Mouse (Mus musculus) MEL (cell line): ENCODE measurements at regions not wholly inside any gene's neighbourhood (a gene's known extent, or its start where the extent isn't known, plus 50 kb on each side); places are given as distances from the start of the nearest gene placed in this dataset.

ENCODE experiments used
- CHD1 ChIP-seq: IDR thresholded peaks from 2 replicates; pipeline ENCODE4 v1.6.1; 2012; ENCODE audit warnings: low read depth, mild to moderate bottlenecking, inconsistent platforms, low read length, improper control_type of control experiment
- CTCF ChIP-seq, 3 experiments: IDR thresholded peaks in 2 of 3; conservative IDR thresholded peaks in 1 of 3; 2 replicates each; pipeline ENCODE4 v1.5.1; 2011 to 2012; ENCODE audit warnings: low read length in 3 of 3, low read depth in 2 of 3, mild to moderate bottlenecking in 2 of 3, improper control_type of control experiment in 1 of 3, inconsistent platforms in 1 of 3, mixed read lengths in 1 of 3, moderate library complexity in 1 of 3; ENCODE audit not compliant: control insufficient read depth in 1 of 3, insufficient read depth in 1 of 3, poor library complexity in 1 of 3, severe bottlenecking in 1 of 3
- EP300 ChIP-seq, 2 experiments: IDR thresholded peaks; 2 replicates each; pipeline ENCODE4 v1.6.1; 2011; ENCODE audit warnings: improper control_type of control experiment in 2 of 2, low read length in 2 of 2, low read depth in 1 of 2, mild to moderate bottlenecking in 1 of 2
- GATA1 ChIP-seq: IDR thresholded peaks from 2 replicates; pipeline ENCODE4 v1.6.1; 2011; ENCODE audit warnings: low read depth, low read length, improper control_type of control experiment
- MXI1 ChIP-seq: IDR thresholded peaks from 2 replicates; pipeline ENCODE4 v1.6.1; 2011; ENCODE audit warnings: mild to moderate bottlenecking, low read depth, low read length, improper control_type of control experiment
- POLR2A ChIP-seq, 2 experiments: IDR thresholded peaks; 2 replicates each; pipeline ENCODE4 v1.6.1; 2011 to 2012; ENCODE audit warnings: low read length in 2 of 2, mild to moderate bottlenecking in 2 of 2, control low read depth in 1 of 2, improper control_type of control experiment in 1 of 2, low read depth in 1 of 2, moderate library complexity in 1 of 2; ENCODE audit not compliant: control insufficient read depth in 1 of 2, insufficient read depth in 1 of 2, poor library complexity in 1 of 2
- TCF12 ChIP-seq: IDR thresholded peaks from 2 replicates; pipeline ENCODE4 v1.6.1; 2014; ENCODE audit warnings: low read depth, mild to moderate bottlenecking, inconsistent platforms, low read length, improper control_type of control experiment, moderate library complexity

- no peak for TF ChIP-seq GATA1
- no peak for TF ChIP-seq CTCF (IDR thresholded peaks at IDR 0.05 in 2 of 3, conservative IDR thresholded peaks at IDR 0.05 in 1 of 3; ENCODE audit: control insufficient read depth in 1 of 3, insufficient read depth in 1 of 3, low read depth in 2 of 3, low read length in 3 of 3, poor library complexity in 1 of 3, severe bottlenecking in 1 of 3)
- TF ChIP-seq CHD1: no peak
- no peak for TF ChIP-seq POLR2A (IDR thresholded peaks at IDR 0.05; ENCODE audit: control insufficient read depth in 1 of 2, insufficient read depth in 1 of 2, low read depth in 1 of 2, low read length in 2 of 2, poor library complexity in 1 of 2)
- TF ChIP-seq MXI1: no peak
- no peak for TF ChIP-seq EP300 (IDR thresholded peaks at IDR 0.05; ENCODE audit: low read depth in 1 of 2, low read length in 2 of 2)
- TF ChIP-seq TCF12: no peak
These were observed 110.9 kb downstream of the Bod1 start for GRCm38 (mm10) chr11:31560775-31561174.
